Mouse (Mus musculus) thymus, adult 2 months (tissue): ENCODE data around the gene F2rl1. TPM values are rescaled to one million over a fixed set of nuclear protein-coding genes. Genes with fewer than 3 reads are reported as not detected.

Experiments
- DNase-seq: peaks from one replicate; pipeline ENCODE4 v3.0.0; 2021
- H3K27ac ChIP-seq: fragments of 200-500 bp; 2 replicates; pipeline ENCODE4 v1.5.1; 2012; ENCODE audit warnings: low read length, control low read depth; ENCODE audit not compliant: control insufficient read depth, insufficient read depth
- H3K27me3 ChIP-seq: fragments of 200-500 bp; 2 replicates; pipeline ENCODE4 v1.6.1; 2012; ENCODE audit warnings: mild to moderate bottlenecking, low read length, moderate library complexity, mixed read lengths; ENCODE audit not compliant: control insufficient read depth, insufficient read depth
- H3K36me3 ChIP-seq: fragments of 200-500 bp; 2 replicates; pipeline ENCODE4 v1.6.1; 2012; ENCODE audit warnings: mild to moderate bottlenecking, low read length, moderate library complexity; ENCODE audit not compliant: control insufficient read depth, insufficient read depth
- H3K4me1 ChIP-seq: fragments of 200-500 bp; replicated peaks from 2 replicates; pipeline ENCODE4 v1.6.1; 2012; ENCODE audit warnings: low read length; ENCODE audit not compliant: control insufficient read depth, insufficient read depth
- H3K4me3 ChIP-seq: fragments of 200-500 bp; 2 replicates; pipeline ENCODE4 v1.5.1; 2012; ENCODE audit warnings: mild to moderate bottlenecking, low read length, control low read depth, moderate library complexity; ENCODE audit not compliant: control insufficient read depth, insufficient read depth
- CTCF ChIP-seq: fragments of 200-500 bp; IDR thresholded peaks from 2 replicates; pipeline ENCODE4 v1.5.1; 2012; ENCODE audit warnings: mild to moderate bottlenecking, control low read depth, low read length, moderate library complexity, borderline replicate concordance; ENCODE audit not compliant: control insufficient read depth, poor library complexity, insufficient read depth; ENCODE audit errors: extremely low read depth
- POLR2A ChIP-seq: fragments of 200-500 bp; IDR thresholded peaks from 2 replicates; pipeline ENCODE4 v1.6.1; 2012; ENCODE audit warnings: mild to moderate bottlenecking, low read length, control low read depth, moderate library complexity; ENCODE audit not compliant: control insufficient read depth, poor library complexity, insufficient read depth; ENCODE audit errors: extremely low read depth
- WGBS: fragments of 180-500 bp; shearing (Covaris S2); methylation state at CpG from one replicate; pipeline ENCODE4 v1.1.7; 2018; 5-methylcytosine and 5-hydroxymethylcytosine counted together
- polyA plus RNA-seq: library from polyadenylated mRNA; depleted of rRNA; stranded (reverse); fragments of >200 nt; gene quantifications from 2 replicates; pipeline ENCODE4 v1.2.3, GENCODE M21; 2012; rRNA removed

Gene F2rl1
- polyA plus RNA-seq, 1 experiment, result 7.8 TPM

DNA sequence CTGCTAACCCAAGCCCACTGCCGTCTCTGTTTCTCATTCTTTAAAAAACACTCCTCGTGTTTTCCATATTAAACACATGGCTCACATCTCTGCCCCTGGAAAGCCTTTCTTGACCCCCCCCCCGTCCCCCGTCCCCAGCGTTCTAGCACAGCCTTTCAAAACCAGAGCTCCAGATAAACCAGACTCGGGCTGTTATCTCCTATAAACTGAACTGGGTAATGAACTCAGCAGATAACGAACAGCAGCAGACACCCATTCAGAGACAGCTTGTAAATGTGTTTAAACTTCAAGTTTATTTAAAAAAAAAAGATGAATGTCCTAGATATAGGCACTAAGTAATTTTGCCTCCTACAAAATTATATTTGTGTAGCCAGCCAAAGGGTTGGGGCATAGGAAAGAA is 49.9 kb downstream of the F2rl1 start:
- WGBS, result 86% methylated on average over 7 of the region's 7 CpGs
- Histone ChIP-seq H3K4me1 (no peaks in the 10 kb centered on the region), H3K27ac (no peak overlapping the region), H3K36me3 (no peaks in the 10 kb centered on the region), H3K27me3 (no peaks in the 10 kb centered on the region), H3K4me3 (no peak overlapping the region)
- no peak for TF ChIP-seq POLR2A
- TF ChIP-seq CTCF, result no peak
- DNase-seq, result no peak

DNA sequence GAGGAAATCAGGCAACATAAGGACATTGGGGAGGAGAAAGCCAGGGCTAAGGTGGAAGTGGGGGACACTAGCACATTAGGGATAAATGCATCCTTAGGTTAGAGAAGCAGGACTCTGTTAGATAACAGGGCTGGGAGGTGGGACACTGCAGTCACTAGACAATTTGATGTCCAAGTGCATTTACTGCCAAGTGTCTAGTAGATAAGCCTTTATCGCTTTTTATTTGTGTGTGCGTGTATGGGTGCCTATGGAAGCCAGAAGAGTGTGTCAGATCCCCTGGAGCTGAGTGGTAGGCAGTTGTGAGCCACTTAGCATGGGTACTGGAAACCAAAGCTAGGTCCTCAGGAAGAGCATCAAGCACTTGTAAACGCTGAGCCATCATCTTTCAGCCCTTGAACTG is 50.7 kb downstream of the F2rl1 start:
- WGBS, result 88% methylated on average over 3 of the region's 3 CpGs
- TF ChIP-seq POLR2A (no peak), CTCF (no peak)
- Histone ChIP-seq H3K27me3 (no peaks in the 10 kb centered on the region), H3K36me3 (no peaks in the 10 kb centered on the region), H3K4me1 (no peaks in the 10 kb centered on the region), H3K27ac (no peak overlapping the region), H3K4me3 (no peak overlapping the region)
- no peak for DNase-seq

DNA sequence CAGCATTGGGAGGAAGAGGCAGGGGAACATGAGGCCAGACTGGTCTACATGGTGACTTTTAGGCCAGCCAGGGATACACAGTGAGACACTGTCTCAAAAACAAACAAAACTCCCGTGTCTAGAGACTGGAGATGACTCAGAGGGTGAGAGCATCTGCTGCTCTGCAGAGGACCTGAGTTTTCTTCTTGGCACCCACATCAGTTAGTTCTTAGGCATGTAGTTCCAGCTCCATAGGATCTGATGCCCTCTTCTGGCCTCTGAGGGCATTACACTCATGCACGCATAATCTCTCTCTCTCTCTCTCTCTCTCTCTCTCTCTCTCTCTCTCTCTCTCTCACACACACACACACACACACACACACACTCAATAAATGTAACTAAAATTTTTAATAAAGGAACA is 54.1 kb downstream of the F2rl1 start:
- 83% methylated on average over 2 of the region's 2 CpGs for WGBS
- H3K27ac ChIP-seq, result no peak overlapping the region
- no peak overlapping the region for H3K4me3 ChIP-seq
- H3K36me3 ChIP-seq, result no peaks in the 10 kb centered on the region
- no peaks in the 10 kb centered on the region for H3K27me3 ChIP-seq
- no peaks in the 10 kb centered on the region for H3K4me1 ChIP-seq
- peak; percentile 31 for DNase-seq
- TF ChIP-seq POLR2A (no peak), CTCF (no peak)

Other genes starting within 250 kb of the F2rl1 start
- 19.9 and 23.0 TPM in 2 replicates for gene Zbed3, start 201.6 kb downstream of the F2rl1 start, polyA plus RNA-seq
- 22.5 and 26.9 TPM in 2 replicates for gene Aggf1, start 149.9 kb downstream of the F2rl1 start, polyA plus RNA-seq
- gene Crhbp, start 80.3 kb downstream of the F2rl1 start, polyA plus RNA-seq, result 2.7 and 3.1 TPM in 2 replicates
- gene S100z, start 46.5 kb downstream of the F2rl1 start, polyA plus RNA-seq, result not detected in 2 replicates
- 11.6 and 13.0 TPM in 2 replicates for gene F2r, start 93.3 kb upstream of the F2rl1 start, polyA plus RNA-seq
- 2.1 and 2.4 TPM in 2 replicates for gene F2rl2, start 171.6 kb upstream of the F2rl1 start, polyA plus RNA-seq